Mouse (Mus musculus): ENCODE data around the gene Atp7a. TPM values are rescaled to one million over a fixed set of nuclear protein-coding genes. Genes with fewer than 3 reads are reported as not detected.

The Atp7a gene
- total RNA-seq, 2 experiments from 2014 or later, result 34.1 to 39.3 TPM

DNA sequence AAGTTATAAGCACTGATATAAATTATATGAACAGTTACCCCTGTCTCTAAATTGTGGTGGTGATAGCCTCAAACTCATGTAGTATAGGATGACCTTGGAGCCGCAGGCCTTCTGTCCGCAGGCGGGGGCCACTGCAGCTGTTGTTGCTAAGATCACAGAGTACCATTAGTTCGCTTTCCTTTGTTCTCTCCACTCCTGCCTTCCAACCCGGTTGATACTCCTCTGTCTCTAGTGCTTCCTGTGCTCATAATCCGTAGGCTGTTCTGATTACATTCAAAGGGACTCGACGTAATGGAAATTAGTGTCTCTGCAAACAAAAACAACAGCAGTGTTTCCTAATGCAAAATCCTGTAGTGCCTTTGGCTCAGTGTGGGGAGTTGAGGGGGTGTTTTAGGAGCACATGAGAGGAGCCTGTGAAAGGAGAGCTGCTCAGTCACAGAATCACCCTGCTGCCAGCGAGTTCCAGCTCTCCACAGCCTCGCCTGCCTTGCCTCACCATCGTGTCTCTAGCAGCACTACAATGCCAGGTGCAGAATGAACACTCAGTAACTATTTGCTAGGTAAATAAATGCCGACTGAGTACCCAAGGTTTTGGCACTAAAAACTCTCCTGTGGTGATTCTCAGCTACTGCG lies 53.9 kb downstream of the Atp7a start:
- DNase-seq (ENCODE audit: low spot score in 2 of 2), result no peak

DNA sequence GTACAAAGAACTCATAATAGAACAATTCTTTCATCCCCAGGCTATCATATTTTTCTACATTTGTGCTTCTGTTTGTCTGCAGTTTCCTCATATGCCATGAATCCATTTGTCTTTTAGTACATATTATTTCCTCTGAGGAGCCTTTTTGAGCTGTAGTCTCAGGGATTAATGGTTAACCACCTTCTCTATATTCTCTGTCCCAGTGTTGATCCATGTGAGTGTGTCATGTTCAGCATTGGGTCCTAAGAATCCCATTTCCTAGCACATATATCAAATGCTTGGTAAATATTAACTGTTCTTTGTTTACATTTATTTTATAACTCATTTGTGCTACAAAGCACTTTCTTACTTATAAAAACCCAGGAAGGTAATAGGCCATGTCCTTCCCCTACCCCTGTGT lies 55.4 kb downstream of the Atp7a start:
- no peak for DNase-seq (ENCODE audit: low spot score in 2 of 2)

DNA sequence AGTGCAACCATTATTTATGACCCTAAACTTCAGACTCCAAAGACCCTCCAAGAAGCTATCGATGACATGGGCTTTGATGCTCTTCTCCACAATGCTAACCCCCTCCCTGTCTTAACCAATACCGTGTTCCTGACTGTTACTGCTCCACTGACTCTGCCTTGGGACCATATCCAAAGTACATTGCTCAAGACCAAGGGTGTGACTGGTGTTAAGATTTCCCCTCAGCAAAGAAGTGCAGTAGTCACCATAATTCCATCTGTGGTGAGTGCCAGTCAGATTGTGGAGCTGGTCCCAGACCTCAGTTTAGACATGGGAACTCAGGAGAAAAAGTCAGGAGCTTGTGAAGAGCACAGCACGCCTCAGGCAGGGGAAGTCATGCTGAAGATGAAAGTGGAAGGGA lies 58.1 kb downstream of the Atp7a start:
- no peak for DNase-seq (ENCODE audit: low spot score in 2 of 2)

DNA sequence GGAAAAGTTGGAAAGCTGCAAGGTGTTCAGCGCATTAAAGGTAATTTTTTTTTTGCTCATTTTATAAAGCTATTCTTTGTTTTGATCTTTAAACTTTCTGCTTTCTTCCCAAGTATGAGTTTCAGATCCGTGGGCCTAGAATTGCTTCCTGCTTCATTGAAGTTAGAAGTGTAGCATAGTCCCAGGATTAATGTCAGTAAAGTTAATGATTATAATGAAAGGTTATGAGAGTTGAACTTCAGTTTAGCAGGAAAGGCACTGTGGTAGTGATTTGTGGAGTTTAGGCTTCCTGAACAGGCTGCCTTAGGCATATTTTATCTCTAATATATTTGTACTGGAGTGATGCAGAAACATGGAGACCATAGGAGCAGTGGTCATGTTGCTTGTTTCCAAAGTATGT lies 58.5 kb downstream of the Atp7a start:
- no peak for DNase-seq (ENCODE audit: low spot score in 2 of 2)

DNA sequence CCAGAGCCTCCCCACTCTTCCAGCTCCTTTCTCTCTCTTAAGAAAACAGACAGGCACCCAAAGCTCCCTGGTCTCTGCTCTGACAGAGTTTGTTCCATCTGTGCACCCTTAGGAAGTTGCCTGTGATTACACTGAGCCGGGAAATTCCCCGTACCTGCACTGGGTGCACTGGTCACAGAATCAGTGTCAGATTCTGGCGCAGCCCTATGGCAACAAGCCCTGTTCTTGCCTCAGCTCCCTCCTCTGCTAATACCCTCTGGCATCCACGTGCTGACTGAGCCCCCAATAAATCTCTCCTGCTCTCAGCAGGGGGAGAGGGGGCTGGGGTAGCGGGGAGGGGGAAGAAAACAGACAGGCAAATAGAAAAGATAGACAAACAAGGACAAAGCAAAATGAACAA lies 65.9 kb downstream of the Atp7a start:
- no peak for DNase-seq (ENCODE audit: low spot score in 2 of 2)

DNA sequence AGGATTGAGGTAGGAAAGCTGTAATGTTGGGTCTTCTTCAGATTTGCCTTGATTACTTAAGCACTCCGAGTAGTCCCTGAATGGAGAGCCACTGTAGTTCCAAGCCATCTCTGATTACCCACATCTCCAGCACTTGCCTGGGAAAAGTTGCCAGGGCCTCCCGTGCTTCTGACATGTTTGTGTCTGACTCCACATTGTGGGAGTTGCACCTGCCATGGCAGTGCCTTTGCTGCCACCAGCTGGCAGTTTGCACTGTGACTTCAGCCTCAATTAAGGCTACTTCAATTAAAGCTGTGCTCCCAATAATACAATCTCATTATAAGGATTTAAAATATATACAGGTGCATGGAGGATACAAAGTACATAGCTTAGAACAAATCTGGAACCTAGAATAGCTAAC lies 78.4 kb downstream of the Atp7a start:
- DNase-seq (ENCODE audit: low spot score in 2 of 2), result no peak

DNA sequence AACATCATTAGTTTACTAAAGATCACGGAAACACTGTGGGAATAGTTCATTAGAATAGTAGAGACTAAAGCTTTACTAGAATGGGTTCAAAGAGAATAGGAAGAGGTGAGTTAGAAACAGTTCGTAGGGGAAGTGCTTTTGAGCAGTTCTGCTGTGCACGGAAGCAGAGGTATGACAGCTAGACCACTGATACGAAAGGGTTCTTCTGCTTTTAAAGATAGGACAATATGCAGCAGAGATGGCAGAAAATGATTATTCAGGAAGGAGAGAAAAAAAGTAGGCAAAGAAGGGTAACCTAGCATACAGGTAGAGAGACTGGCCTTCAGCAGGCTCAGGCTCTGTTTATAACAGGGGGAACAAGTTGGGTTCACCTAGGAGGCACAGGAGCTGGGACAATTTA lies 86.8 kb downstream of the Atp7a start:
- DNase-seq (ENCODE audit: low spot score in 2 of 2), result no peak

DNA sequence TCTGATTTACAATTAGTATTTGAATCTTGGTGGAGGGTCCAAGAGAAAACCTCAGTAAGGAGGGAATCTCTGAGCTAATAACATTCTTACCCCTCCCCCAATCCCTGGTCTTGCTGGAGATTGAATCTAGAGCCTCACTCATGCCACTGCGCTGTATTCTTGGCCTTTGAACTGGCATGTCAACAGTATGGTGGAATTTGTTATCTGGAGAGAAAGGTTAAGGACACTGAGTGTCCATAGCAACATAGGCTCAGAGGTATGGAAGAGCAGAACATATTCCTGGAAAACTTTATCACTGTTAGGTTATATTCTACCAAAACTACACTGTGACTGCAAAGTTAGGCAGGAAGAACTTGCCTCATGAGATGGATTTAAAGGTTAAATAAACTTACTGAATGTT lies 87.6 kb downstream of the Atp7a start:
- DNase-seq (ENCODE audit: low spot score in 2 of 2), result no peak

DNA sequence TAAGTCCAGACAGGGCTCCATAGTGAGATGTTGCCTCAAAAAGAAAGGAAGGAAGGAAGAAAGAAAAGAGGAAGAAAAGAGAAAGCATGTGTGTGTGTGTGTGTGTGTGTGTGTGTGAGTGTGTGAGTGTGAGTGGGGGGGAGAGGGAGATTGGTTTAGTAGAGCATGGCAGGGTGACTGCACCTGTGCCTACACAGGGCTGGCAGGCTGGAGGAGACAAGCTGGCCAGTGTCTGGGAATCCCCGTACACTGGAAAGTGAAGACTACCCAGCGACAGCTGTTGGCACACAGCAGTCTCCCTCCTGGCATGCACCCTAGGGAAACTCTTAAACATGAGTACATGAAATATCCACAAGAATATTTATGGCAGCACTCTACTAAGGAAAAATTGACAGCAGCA lies 95.7 kb downstream of the Atp7a start:
- no peak for DNase-seq (ENCODE audit: low spot score in 2 of 2)

DNA sequence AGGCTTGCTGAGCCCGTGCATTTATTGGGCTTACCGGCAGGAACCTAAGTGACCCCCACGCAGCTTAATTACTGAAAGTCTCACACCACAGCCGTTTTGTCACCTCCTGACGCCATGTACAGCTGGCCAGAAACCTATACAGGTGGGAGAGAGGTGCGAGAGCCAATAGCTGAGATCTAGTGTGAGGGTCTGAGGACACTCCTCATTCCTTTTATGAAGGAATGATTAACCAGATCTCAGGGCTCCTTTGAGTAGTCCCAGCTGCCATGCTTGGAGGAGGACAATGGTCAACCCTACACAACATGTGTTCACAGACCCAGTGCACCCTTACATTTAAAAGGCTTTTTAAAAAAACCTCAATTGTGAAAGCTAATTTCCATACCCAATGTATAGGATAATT lies 101.2 kb downstream of the Atp7a start:
- DNase-seq (ENCODE audit: low spot score in 2 of 2), result no peak

DNA sequence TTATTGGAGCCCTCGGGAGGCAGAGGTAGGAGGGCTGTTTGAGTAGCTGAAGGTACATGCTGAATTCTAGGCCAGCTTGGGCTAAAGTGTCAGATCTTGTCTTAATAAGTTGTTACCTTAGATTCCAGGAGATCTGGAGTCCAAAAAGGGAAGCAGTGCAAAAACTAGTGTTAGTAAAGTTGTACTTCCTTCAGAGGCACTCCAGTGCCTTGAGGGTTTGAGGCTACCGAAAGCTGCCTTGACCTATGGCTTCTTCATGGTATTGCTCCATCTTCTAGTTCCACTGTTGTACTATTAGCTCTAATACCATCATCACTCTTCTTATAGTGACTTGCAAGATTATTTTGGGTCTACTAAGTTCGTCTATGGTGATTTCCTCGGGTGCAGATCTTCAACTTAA lies 102.8 kb downstream of the Atp7a start:
- DNase-seq (ENCODE audit: low spot score in 2 of 2), result no peak

DNA sequence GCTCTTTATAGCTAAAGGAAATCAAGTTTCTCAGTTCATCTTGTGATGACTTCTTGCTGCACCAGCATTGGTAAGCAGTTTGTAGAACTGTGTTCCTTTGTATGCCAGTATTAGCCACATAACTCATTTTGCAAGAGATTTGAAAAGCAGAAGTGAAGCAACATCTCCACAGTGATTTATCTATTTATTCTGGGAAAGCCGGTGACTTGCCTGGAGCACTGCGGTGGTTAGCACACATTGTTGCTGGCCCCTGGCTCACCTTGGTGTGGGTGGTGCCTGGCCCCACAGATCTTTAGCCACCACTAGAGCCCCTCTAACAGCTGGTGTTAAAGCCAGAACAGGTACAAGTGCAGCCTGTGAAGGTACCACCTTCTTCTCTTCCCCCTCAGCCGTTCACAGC lies 107.8 kb downstream of the Atp7a start:
- no peak for DNase-seq (ENCODE audit: low spot score in 2 of 2)

DNA sequence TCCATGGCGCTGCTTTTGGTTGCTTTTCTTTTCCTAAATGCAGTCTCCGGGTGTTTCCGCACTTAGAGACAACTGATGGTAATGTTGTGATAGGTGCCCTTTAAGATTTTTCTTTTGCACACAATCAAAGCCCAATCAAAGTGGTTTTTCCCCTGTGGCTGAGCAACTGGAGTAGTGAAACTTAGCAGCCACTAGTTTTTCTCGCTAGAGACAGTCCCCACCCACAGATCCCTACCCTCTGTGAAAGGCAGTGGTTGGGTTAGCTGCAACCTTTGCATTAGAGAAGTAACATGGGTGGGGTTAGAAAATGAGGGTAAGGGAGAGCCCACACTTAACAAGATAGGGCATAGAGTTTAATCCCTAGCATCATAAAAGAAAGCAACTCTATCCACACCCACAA lies 108.4 kb downstream of the Atp7a start:
- no peak for DNase-seq (ENCODE audit: low spot score in 2 of 2)

DNA sequence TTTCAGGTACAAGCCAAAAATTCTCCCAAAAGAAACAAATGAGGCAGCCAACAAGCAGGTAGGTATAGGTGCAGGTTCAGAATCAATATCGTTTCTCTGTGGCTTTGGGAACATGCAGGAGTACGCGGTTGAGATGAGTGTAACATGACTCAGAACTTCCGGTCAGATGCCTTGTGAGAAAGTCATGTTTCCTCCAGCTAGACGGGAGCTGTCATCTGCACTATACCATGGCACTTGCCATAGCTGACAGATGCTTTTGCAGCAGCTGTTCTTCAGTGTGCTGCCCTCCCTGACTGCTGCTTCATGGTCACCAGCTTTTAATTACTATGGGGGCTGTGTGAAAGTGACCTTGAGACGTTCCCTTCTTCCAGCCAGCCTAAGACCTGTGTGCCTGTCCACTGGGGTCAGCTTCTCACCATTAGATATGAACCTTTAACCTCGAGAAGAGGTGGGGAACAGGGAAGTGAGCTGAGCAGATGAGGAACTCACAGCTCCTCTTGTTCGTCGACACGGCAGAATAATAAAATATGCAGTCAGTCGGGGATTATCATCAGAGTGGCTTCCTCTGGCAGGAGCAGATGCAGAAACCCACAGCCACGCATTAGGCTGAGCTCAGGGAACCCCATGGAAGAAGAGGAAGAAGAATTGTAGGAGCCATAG lies 109.0 kb downstream of the Atp7a start:
- DNase-seq (ENCODE audit: low spot score in 2 of 2), result no peak

DNA sequence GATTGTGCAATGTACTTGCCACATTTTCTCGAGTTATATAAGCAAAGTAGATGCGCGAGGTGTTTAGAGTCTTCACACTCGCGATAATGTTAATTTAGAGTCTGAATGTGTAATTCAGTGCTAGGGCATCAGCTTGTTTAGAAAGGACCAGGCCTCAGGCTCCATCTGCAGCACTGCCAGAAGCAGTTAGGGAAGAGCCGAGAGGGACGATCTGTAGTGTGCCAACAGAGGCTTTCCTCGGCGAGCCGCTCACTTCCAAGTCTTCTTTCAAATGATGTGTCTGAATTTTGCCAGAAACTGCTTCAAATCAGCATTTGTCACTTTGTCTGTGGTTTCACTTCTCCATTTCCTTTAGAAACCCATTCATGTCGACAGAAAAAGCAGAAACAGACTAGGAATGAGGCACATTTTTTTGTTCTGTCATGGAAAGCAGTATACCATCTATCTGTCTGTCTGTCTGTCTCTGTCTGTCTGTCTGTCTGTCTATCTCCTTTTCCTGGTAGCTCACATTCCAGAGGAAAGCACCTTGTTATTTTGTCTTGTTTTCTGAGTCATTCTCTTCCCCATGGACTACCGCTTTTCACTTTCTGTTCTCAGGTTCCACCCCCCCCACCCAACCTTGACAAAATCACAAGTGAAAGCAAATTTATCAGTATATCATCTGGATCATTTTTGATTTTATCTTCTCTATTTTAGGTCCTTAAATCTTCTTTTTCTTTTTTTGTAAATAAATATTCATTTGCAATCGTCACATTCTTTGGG lies 112.4 kb downstream of the Atp7a start:
- no peak for DNase-seq (ENCODE audit: low spot score in 2 of 2)

DNA sequence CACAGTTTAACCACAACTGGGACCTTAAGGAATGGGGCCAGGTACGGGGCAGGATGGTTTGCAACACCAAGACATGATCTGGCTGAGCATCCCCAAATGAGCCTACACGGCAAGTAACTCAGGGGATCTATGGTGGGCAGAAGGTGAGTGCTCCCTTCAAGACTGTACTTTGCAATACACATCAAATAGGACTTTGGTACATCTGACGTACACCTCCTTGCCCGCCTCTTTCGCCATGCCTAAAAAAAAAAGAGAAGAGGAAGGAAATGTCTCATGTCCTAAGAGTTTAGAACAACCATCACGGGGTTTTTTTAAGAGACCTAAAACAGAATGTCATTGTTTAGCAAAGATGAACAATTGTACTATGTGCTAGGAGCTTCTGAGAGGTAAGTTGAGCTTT lies 115.9 kb downstream of the Atp7a start, which contains the start of gene Tlr13:
Gene Tlr13 (plus strand): TSS at position 269 of the 400 bp plus-strand sequence.
- DNase-seq (ENCODE audit: low spot score in 2 of 2), result no peak

DNA sequence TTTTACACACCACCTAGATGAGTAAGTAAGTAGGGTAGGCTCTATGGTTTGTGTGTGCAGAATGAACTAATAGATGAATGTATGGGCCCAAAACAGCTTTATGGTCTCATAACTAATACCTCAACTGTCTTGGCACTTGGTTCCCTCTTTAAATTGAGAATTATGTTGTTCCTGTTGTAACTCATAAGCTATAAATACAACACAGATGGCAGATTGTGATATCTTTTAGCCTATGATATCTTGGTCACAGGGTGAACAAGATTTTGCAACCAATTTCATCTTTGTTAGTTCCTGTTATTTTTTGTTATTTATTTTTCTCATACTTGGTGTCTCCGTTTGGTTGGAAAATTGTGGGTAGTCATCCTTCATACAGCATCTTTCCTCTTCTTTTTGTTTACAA lies 121.1 kb downstream of the Atp7a start:
- no peak for DNase-seq (ENCODE audit: low spot score in 2 of 2)

DNA sequence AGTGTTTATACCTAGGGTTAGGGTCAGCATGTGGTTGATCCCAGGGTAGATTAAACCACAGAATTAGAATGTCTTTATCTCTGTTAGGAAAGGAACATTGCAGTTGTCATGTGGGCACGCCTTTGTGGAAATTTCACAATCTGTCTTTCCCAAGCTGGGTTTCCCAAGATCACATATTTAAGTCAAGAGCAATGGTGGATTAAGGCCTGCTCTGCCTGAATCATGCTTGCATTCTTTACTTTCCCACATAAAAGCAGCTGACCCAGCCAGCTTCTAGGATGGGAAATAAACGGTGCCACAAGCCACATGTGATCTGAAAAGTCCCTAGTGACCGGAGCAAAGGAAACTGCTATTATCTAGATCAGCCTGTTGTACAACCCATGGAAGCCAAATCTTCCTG lies 122.4 kb downstream of the Atp7a start:
- no peak for DNase-seq (ENCODE audit: low spot score in 2 of 2)

DNA sequence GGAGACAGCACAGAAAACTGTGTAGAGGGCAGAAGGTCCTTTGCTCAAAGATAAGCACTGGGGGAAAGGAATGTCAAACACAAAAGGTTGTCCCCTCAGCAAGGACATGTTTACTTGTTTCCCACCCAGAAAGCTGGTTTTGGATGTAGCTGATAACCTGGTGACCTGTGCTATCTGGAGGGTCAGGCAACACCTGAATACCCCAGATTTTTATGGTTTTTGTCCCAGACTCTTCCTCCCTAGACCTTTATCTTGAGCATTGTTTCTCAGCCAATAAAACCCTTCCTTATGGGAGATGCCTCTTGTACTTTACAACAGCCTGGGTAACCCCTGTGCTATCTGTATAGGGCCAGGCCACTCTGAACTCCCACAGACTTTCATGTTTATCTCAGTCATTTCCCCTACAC lies 127.1 kb downstream of the Atp7a start:
- no peak for DNase-seq (ENCODE audit: low spot score in 2 of 2)

DNA sequence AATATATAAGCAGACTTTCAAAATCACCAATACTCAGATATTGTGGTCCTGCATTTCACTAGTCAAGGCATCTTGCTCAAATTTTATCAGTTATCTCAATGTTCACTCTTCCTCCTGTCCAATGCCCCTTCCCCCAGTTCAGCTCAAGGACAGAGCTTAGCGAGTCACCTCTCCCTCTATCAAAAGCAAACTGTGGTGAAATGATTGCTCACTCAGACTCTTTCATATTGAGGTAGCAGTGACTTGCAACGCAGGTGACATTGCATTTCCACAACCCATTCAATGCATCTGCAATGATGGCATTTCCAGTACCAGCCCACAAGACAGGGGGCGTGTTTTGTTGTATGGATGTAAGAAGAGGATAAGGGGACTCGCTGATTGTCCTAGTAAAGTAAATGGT lies 128.8 kb downstream of the Atp7a start:
- DNase-seq (ENCODE audit: low spot score in 2 of 2), result no peak

DNA sequence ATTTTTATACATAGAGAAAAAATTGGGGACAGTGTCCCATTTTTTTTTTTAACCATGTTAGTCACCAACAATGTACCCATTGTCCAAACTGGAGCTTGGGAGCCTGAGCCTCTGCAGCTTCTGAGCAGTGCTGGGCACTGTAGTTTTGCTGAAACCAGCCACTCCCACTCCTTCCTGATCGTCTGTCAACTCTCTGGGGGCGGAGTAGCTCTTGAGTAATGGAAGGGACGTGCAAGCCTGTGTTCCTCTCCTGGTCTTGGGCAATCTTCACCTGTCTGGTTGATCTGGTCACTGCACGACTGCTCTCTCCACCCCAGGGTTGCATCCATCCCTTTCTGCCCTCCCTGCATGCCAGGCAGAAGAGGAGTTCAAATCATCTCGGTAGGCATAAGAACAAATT lies 136.9 kb downstream of the Atp7a start:
- no peak for DNase-seq (ENCODE audit: low spot score in 2 of 2)

DNA sequence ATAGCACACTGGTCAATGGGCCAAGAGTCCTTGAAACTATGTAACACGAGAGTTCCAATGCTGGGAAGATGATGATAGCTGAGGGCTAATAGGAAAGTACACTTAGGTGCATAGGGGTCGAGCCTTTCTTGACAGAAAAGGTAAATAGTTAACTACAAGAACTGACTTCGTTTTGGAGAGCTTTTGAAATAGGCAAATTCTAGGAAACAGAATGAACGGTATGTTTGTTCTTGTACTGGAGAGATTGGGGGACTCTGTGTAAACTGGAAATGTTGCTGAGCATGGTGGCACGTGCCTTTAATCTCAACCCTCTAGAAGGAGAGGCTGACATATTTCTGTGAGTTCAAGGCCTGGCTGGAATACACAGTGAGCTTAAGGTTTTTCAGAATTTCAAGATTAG lies 137.5 kb downstream of the Atp7a start:
- DNase-seq (ENCODE audit: low spot score in 2 of 2), result no peak

DNA sequence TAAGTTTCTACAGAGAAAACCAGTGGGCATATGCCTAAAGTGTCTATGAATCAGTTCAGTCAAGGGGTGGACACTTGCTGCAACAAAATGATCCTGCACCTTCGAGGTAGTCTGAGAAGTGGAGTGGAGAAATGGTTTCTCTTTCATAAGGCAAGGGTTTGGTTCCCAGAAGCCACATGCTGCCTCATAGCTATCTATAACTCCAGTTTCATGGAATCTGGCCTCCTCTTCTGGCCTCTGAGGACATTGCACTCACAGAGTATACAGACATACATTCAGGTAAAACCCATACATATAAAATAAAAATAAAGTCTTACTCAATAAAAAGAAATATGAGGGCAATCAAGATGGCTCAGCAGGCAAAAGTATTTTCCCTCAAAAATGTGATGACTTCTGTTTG lies 138.0 kb downstream of the Atp7a start:
- DNase-seq (ENCODE audit: low spot score in 2 of 2), result no peak
